Mouse (Mus musculus): ENCODE results near the gene Ptprn.
"Not testable (repeated sequence)": the region's sequence is repeated elsewhere in the genome, so short reads cannot be mapped to it uniquely, and the experiment has no call there.

Ptprn gene

GRCm38 (mm10) chr1:75253029-75253428 is 11.3 kb downstream of the Ptprn start:
- no peak for DNase-seq (ENCODE audit: low read depth, low spot score)

GRCm38 (mm10) chr1:75252308-75252707 is 12.0 kb downstream of the Ptprn start:
- no peak for DNase-seq (ENCODE audit: low read depth, low spot score)

GRCm38 (mm10) chr1:75251112-75251970 is 13.0 kb downstream of the Ptprn start:
- peak; percentile 74 for DNase-seq (ENCODE audit: low read depth, low spot score)

GRCm38 (mm10) chr1:75250498-75250897 is 13.8 kb downstream of the Ptprn start:
- no peak for DNase-seq (ENCODE audit: low read depth, low spot score)

- peak; percentile 26 for DNase-seq (ENCODE audit: low read depth, low spot score)
These were observed 16.1 kb downstream of the Ptprn start for GRCm38 (mm10) chr1:75248041-75248772.

GRCm38 (mm10) chr1:75247071-75247930 is 17.0 kb downstream of the Ptprn start:
- DNase-seq (ENCODE audit: low read depth, low spot score): no peak

GRCm38 (mm10) chr1:75244836-75245235 is 19.5 kb downstream of the Ptprn start:
- DNase-seq (ENCODE audit: low read depth, low spot score): peak; percentile 60

- no peak for DNase-seq (ENCODE audit: low read depth, low spot score)
These were observed 20.0 kb downstream of the Ptprn start for GRCm38 (mm10) chr1:75244175-75244826.

- no peak for DNase-seq (ENCODE audit: low read depth, low spot score)
These were observed 20.9 kb downstream of the Ptprn start for GRCm38 (mm10) chr1:75243411-75243810.

GRCm38 (mm10) chr1:75239591-75239990 is 24.7 kb downstream of the Ptprn start:
- DNase-seq (ENCODE audit: low read depth, low spot score): no peak

GRCm38 (mm10) chr1:75236117-75237050 is 27.9 kb downstream of the Ptprn start, which contains the start of gene Dnajb2:
Gene Dnajb2 (plus strand): TSS chr1:75236406.
- peak; percentile 75 for DNase-seq (ENCODE audit: low read depth, low spot score)

GRCm38 (mm10) chr1:75234606-75235005 is 29.7 kb downstream of the Ptprn start:
- peak; percentile 59 for DNase-seq (ENCODE audit: low read depth, low spot score)

- DNase-seq (ENCODE audit: low read depth, low spot score): not testable (repeated sequence)
These were observed 31.8 kb downstream of the Ptprn start for GRCm38 (mm10) chr1:75232489-75232888.

- no peak for DNase-seq (ENCODE audit: low read depth, low spot score)
These were observed 32.6 kb downstream of the Ptprn start, which contains the start of gene A630095N17Rik for GRCm38 (mm10) chr1:75231664-75232152. Gene A630095N17Rik (minus strand): TSS chr1:75232102.

GRCm38 (mm10) chr1:75231224-75231623 is 33.1 kb downstream of the Ptprn start:
- DNase-seq (ENCODE audit: low read depth, low spot score): no peak

- no peak for DNase-seq (ENCODE audit: low read depth, low spot score)
These were observed 33.8 kb downstream of the Ptprn start for GRCm38 (mm10) chr1:75230335-75230994.

GRCm38 (mm10) chr1:75229158-75229557 is 35.1 kb downstream of the Ptprn start:
- no peak for DNase-seq (ENCODE audit: low read depth, low spot score)

GRCm38 (mm10) chr1:75227653-75228052 is 36.6 kb downstream of the Ptprn start:
- no peak for DNase-seq (ENCODE audit: low read depth, low spot score)

GRCm38 (mm10) chr1:75226138-75226537 is 38.2 kb downstream of the Ptprn start:
- DNase-seq (ENCODE audit: low read depth, low spot score): no peak
